Mouse (Mus musculus) hindbrain, embryonic 16.5 days (tissue): Measurements from ENCODE around the gene Tprgl. TPM values are rescaled to one million over a fixed set of nuclear protein-coding genes. Genes with fewer than 3 reads are reported as not detected.

ENCODE experiments used
- ATAC-seq: fragments of 200-750 bp; cut with Nextera tagmentation; 2 replicates; pipeline ENCODE4 v1.8.0; 2017; ENCODE audit warnings: moderate TSS enrichment, moderate library complexity
- H3K27ac ChIP-seq: fragments of 300-500 bp; sonication (generic); 2 replicates; pipeline ENCODE4 v1.5.1; 2014; ENCODE audit warnings: low read depth, mild to moderate bottlenecking, control low read depth, low read length, moderate library complexity
- H3K27me3 ChIP-seq: fragments of 300-500 bp; sonication (generic); replicated peaks from 2 replicates; pipeline ENCODE4 v1.6.1; 2014; ENCODE audit warnings: low read length; ENCODE audit not compliant: control insufficient read depth, insufficient read depth
- H3K36me3 ChIP-seq: fragments of 300-500 bp; sonication (generic); 2 replicates; pipeline ENCODE4 v1.6.1; 2014; ENCODE audit warnings: mild to moderate bottlenecking, low read length, moderate library complexity, mixed read lengths; ENCODE audit not compliant: control insufficient read depth, insufficient read depth
- H3K4me1 ChIP-seq: fragments of 300-500 bp; sonication (generic); 2 replicates; pipeline ENCODE4 v1.6.1; 2014; ENCODE audit warnings: low read depth, low read length; ENCODE audit not compliant: control insufficient read depth, insufficient read depth
- H3K4me2 ChIP-seq: fragments of 300-500 bp; sonication (generic); 2 replicates; pipeline ENCODE4 v1.6.1; 2014; ENCODE audit warnings: mild to moderate bottlenecking, low read length, control low read depth, moderate library complexity
- H3K4me3 ChIP-seq: fragments of 300-500 bp; sonication (generic); 2 replicates; pipeline ENCODE4 v1.5.1; 2014; ENCODE audit warnings: mild to moderate bottlenecking, low read length, control low read depth, moderate library complexity
- H3K9ac ChIP-seq: fragments of 300-500 bp; sonication (generic); 2 replicates; pipeline ENCODE4 v1.6.1; 2014; ENCODE audit warnings: low read depth, mild to moderate bottlenecking, control low read depth, low read length, moderate library complexity
- H3K9me3 ChIP-seq: fragments of 300-500 bp; sonication (generic); 2 replicates; pipeline ENCODE4 v1.6.1; 2014; ENCODE audit warnings: mild to moderate bottlenecking, low read length, moderate library complexity; ENCODE audit not compliant: control insufficient read depth
- WGBS: fragments of 180-500 bp; shearing (Covaris S2); extraction: QIAGEN DNeasy Blood & Tissue Kit; methylation state at CpG from one replicate; pipeline ENCODE4 v1.1.7; 2014; 5-methylcytosine and 5-hydroxymethylcytosine counted together
- polyA plus RNA-seq: library from polyadenylated mRNA; unstranded; fragments of >200 nt; fragmentation: Nextera tagmentation; extraction: Ambion mirVana; gene quantifications from 2 replicates; pipeline ENCODE4 v1.2.1, GENCODE M21; 2015

The Tprgl gene
- polyA plus RNA-seq, 1 experiment from 2014 or later: 242 TPM

- WGBS: 71% methylated on average over 8 of the region's 8 CpGs
- Histone ChIP-seq H3K4me3 (no peak overlapping the region), H3K4me2 (no peak overlapping the region), H3K27me3 (no peaks in the 10 kb centered on the region), H3K4me1 (no peaks in the 10 kb centered on the region), H3K36me3 (no peaks in the 10 kb centered on the region), H3K9ac (no peak overlapping the region), H3K27ac (no peak overlapping the region), H3K9me3 (no peaks in the 10 kb centered on the region)
- ATAC-seq: no peak
These were observed 28.5 kb upstream of the Tprgl start for GRCm38 (mm10) chr4:154188948-154189347.

DNA sequence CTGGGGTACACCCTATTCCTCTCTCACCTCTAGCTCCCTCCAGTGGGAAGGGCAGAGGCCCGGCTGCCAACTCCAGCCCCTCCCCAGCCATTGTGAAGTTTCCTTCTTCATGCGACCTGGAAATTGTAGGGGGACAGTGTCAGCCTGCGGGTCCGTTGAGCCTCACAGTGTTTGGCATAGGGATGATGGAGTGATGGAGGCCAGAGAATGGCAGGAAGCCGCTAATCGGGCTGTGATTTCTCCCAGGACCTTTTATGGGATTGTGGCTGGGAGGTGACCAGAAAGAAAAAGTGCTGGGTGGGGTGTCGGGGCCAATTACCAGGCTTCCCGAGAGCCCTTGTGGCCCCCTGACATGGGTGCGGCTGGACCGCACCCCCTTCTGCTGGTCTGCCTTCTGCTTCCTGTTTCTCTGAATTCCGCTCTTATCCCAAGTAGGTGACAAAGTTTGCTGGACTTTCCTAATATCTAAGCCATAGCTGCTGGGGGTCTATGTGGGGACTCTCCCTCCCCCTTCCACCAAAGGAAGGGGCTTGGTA is 25.6 kb upstream of the Tprgl start:
- no peak for ATAC-seq

DNA sequence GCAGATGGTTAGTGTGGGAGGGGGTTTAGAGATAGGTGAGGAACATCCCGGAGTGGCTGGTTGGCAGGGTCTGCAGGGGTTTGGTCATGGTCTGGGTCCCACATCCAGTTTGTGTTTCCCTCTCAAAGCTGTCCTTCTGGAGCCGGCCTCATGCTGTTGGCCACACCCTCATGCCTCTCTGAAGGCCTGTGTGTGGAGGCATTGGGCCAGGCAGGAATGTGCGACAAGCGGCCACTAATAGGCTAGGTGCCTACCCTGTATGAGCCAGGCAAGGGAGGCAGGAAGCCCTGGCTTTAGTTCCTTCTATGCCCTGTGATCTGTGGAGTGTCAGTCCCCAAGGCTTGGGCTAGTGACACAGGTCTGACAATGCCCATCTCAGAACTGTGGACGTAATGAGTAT is 24.5 kb upstream of the Tprgl start:
- H3K4me2 ChIP-seq: no peak overlapping the region
- ATAC-seq: no peak
- no peaks in the 10 kb centered on the region for H3K4me1 ChIP-seq
- H3K27me3 ChIP-seq: no peaks in the 10 kb centered on the region
- no peak overlapping the region for H3K4me3 ChIP-seq
- no peaks in the 10 kb centered on the region for H3K36me3 ChIP-seq
- H3K27ac ChIP-seq: no peak overlapping the region
- no peak overlapping the region for H3K9ac ChIP-seq
- 75% methylated on average over 5 of the region's 5 CpGs for WGBS
- H3K9me3 ChIP-seq: no peaks in the 10 kb centered on the region

More for the DNA sequence above, 25.6 kb upstream of the Tprgl start:
- Histone ChIP-seq H3K36me3 (no peaks in the 10 kb centered on the region), H3K9me3 (no peaks in the 10 kb centered on the region), H3K4me2 (no peak overlapping the region), H3K4me1 (no peaks in the 10 kb centered on the region), H3K27ac (no peak overlapping the region), H3K27me3 (no peaks in the 10 kb centered on the region), H3K9ac (no peak overlapping the region), H3K4me3 (no peak overlapping the region)
- 84% methylated on average over 11 of the region's 11 CpGs for WGBS

- WGBS: 70% methylated on average over 5 of the region's 5 CpGs
- no peak overlapping the region for H3K4me2 ChIP-seq
- ATAC-seq: no peak
- no peaks in the 10 kb centered on the region for H3K36me3 ChIP-seq
- H3K27me3 ChIP-seq: no peaks in the 10 kb centered on the region
- no peak overlapping the region for H3K4me3 ChIP-seq
- no peaks in the 10 kb centered on the region for H3K9me3 ChIP-seq
- H3K27ac ChIP-seq: no peak overlapping the region
- H3K4me1 ChIP-seq: no peaks in the 10 kb centered on the region
- no peak overlapping the region for H3K9ac ChIP-seq
These were observed 23.1 kb upstream of the Tprgl start for GRCm38 (mm10) chr4:154183566-154183965.

DNA sequence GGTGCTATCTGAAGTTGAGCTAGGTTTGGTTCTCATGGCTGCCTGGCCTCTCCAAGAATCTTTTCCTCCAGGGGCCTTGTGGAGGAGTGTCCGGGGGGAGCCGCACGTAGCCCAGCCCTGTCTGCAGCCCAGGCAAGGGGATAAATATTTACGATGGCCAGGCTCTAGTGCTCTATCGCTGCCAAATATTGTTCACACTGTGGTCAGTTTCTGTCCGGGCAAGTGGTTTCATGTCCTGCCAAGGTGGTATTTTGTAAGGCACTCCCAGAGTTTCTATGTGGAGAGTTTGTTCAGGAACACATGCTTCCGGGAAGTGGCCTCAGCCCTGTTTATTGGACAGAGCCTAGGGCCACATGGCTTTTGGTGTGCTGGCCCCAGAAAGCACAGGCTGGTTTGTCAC is 20.5 kb upstream of the Tprgl start:
- Histone ChIP-seq H3K36me3 (no peaks in the 10 kb centered on the region), H3K4me2 (no peak overlapping the region), H3K9ac (no peak overlapping the region), H3K4me1 (no peaks in the 10 kb centered on the region), H3K9me3 (no peaks in the 10 kb centered on the region), H3K27ac (no peak overlapping the region), H3K4me3 (no peak overlapping the region), H3K27me3 (no peaks in the 10 kb centered on the region)
- WGBS: 86% methylated on average over 7 of the region's 7 CpGs
- no peak for ATAC-seq

- no peak for ATAC-seq
- Histone ChIP-seq H3K9ac (no peak overlapping the region), H3K4me2 (no peak overlapping the region), H3K27me3 (0 out of 2 replicates have a peak, but pooled peaks cover under 1% of the 10 kb centered on the region), H3K36me3 (no peaks in the 10 kb centered on the region), H3K9me3 (no peaks in the 10 kb centered on the region), H3K4me1 (no peaks in the 10 kb centered on the region; the same call in none of the 2 replicates), H3K4me3 (no peak overlapping the region), H3K27ac (no peak overlapping the region)
- 72% methylated on average over 8 of the region's 8 CpGs for WGBS
These were observed 16.8 kb upstream of the Tprgl start for GRCm38 (mm10) chr4:154177257-154177656.

GRCm38 (mm10) chr4:154171931-154172604 is 11.6 kb upstream of the Tprgl start:
- Histone ChIP-seq H3K4me3 (peak overlapping the region; percentile 53), H3K4me2 (peak overlapping the region; percentile 97), H3K27me3 (peaks cover 27% of the 10 kb centered on the region), H3K9ac (no peak overlapping the region), H3K36me3 (no peaks in the 10 kb centered on the region), H3K27ac (no peak overlapping the region), H3K4me1 (peaks cover 16% of the 10 kb centered on the region), H3K9me3 (no peaks in the 10 kb centered on the region)
- whole genome bisulfite sequencing: 32% methylated on average over 13 of the region's 13 CpGs
- ATAC-seq: no peak

GRCm38 (mm10) chr4:154171151-154171930 is 10.9 kb upstream of the Tprgl start:
- Histone ChIP-seq H3K4me1 (peaks cover 16% of the 10 kb centered on the region), H3K27ac (no peak overlapping the region), H3K9ac (peak overlapping the region; percentile 64), H3K27me3 (peaks cover 27% of the 10 kb centered on the region), H3K4me2 (peak overlapping the region; percentile 97), H3K36me3 (no peaks in the 10 kb centered on the region), H3K4me3 (peak overlapping the region; percentile 53), H3K9me3 (no peaks in the 10 kb centered on the region)
- ATAC-seq: no peak
- WGBS: under 1% methylated on average over 37 of the region's 37 CpGs

DNA sequence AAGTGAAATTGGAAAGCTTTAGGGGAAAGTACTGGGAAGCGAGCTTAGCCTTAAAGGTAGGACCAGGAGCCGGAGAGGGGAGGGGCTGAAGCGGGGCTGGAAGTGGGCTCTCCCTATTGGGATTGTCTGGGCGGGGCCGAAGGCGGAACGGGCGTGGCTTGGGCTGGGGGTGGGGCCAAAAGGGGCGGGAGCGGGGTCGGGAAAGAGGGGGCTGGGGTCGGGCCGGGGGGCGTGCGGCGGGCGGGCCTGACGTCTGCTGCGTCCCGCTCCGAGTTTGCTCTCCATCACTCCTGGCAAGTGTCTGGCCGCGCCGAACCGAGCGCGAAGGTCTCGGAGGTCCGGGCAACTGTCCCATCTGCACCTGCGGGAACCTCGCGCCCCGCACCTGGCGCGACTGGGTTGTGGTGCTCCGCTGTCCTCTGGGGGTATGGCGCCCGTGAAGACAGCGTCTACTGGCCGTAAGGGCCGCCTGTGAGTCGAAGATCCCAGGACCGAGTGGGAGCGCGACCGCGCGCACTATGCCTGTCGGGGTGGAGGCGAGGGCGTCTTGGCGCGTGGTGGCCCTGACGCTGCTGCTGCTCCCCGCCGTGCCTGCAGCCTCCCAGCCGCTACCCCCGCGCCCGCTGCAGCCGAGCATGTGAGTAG is 10.2 kb upstream of the Tprgl start, which contains the start of gene Megf6:
Gene Megf6, plus strand, starts transcription at position 225 of the 645 bp plus-strand sequence.
- Histone ChIP-seq H3K4me1 (peaks cover 16% of the 10 kb centered on the region), H3K27ac (no peak within 1 kb of the TSS), H3K9ac (peak within 1 kb of the TSS; percentile 64), H3K4me2 (peak within 1 kb of the TSS; percentile 97), H3K4me3 (peak within 1 kb of the TSS; percentile 53), H3K27me3 (peaks cover 27% of the 10 kb centered on the region), H3K36me3 (no peaks in the 10 kb centered on the region), H3K9me3 (no peaks in the 10 kb centered on the region)
- under 1% methylated on average over 47 of the region's 61 CpGs for WGBS
- ATAC-seq: peak; percentile 38
